Mouse (Mus musculus): ENCODE results near the gene Psmd2. TPM values are rescaled to one million over a fixed set of nuclear protein-coding genes. Genes with fewer than 3 reads are reported as not detected.

The Psmd2 gene
- total and polyA plus RNA-seq, 2 experiments from 2014 or later = 158 to 206 TPM

- TF ChIP-seq CTCF (IDR thresholded peaks at IDR 0.05; ENCODE audit: low read depth) (no peak), EP300 (IDR thresholded peaks at IDR 0.05; ENCODE audit: low read depth) (no peak)
- Histone ChIP-seq H3K4me1 (ENCODE audit: control insufficient read depth, insufficient read depth) (peaks cover 14% of the 10 kb centered on the region; the same call in 1 of the 2 replicates), H3K4me2 (ENCODE audit: low read depth, low read length) (no peak overlapping the region), H3K9me3 (replicated peaks; ENCODE audit: control insufficient read depth, low read length) (no peaks in the 10 kb centered on the region), H3K27ac (ENCODE audit: low read depth) (no peak overlapping the region), H3K36me3 (replicated peaks; ENCODE audit: control insufficient read depth, insufficient read depth, low read length) (peaks cover 24% of the 10 kb centered on the region; the same call in 1 of the 2 replicates), H3K4me3 (ENCODE audit: low read depth, low read length) (no peak overlapping the region), H3K9ac (replicated peaks; ENCODE audit: low read depth, low read length) (no peak overlapping the region), H3K27me3 (ENCODE audit: control insufficient read depth, insufficient read depth, low read length) (no peaks in the 10 kb centered on the region)
- ATAC-seq (ENCODE audit: insufficient read depth, low read depth) (no peak), DNase-seq (ENCODE audit: low spot score) (no peak)
- WGBS = 48% methylated on average over 5 of the region's 5 CpGs
Measured at GRCm38 (mm10) chr16:20700036-20700435, 48.6 kb downstream of the Psmd2 start.

DNA sequence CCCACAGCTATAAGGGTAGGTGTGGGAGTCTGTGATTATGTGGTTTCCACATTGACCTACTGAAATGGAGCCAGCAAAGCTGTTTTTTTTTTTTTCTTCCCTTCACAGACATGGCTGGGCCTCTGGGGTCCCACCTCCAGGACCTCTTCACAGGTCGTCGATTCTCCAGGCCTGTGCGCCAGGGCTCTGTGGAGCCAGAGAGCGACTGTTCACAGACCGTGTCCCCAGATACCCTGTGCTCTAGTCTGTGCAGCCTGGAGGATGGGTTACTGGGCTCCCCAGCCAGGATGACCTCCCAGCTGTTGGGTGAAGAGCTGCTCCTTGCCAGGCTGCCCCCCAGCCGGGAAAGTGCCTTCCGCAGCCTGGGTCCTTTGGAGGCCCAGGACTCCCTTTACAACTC, 49.9 kb downstream of the Psmd2 start:
- peaks cover 24% of the 10 kb centered on the region; the same call in 1 of the 2 replicates for H3K36me3 ChIP-seq (replicated peaks; ENCODE audit: control insufficient read depth, insufficient read depth, low read length)
- DNase-seq (ENCODE audit: low spot score) (no peak), ATAC-seq (ENCODE audit: insufficient read depth, low read depth) (no peak)
- no peak overlapping the region for H3K27ac ChIP-seq (ENCODE audit: low read depth)
- 58% methylated on average over 7 of the region's 7 CpGs for WGBS
- 0 out of 2 replicates have a peak, but pooled peaks cover 3% of the 10 kb centered on the region for H3K4me1 ChIP-seq (ENCODE audit: control insufficient read depth, insufficient read depth)
- no peak overlapping the region for H3K4me2 ChIP-seq (ENCODE audit: low read depth, low read length)
- no peak overlapping the region for H3K4me3 ChIP-seq (ENCODE audit: low read depth, low read length)
- no peaks in the 10 kb centered on the region for H3K27me3 ChIP-seq (ENCODE audit: control insufficient read depth, insufficient read depth, low read length)
- H3K9me3 ChIP-seq (replicated peaks; ENCODE audit: control insufficient read depth, low read length) = no peaks in the 10 kb centered on the region
- H3K9ac ChIP-seq (replicated peaks; ENCODE audit: low read depth, low read length) = no peak overlapping the region
- no peak for TF ChIP-seq CTCF (IDR thresholded peaks at IDR 0.05; ENCODE audit: low read depth)
- no peak for TF ChIP-seq EP300 (IDR thresholded peaks at IDR 0.05; ENCODE audit: low read depth)

DNA sequence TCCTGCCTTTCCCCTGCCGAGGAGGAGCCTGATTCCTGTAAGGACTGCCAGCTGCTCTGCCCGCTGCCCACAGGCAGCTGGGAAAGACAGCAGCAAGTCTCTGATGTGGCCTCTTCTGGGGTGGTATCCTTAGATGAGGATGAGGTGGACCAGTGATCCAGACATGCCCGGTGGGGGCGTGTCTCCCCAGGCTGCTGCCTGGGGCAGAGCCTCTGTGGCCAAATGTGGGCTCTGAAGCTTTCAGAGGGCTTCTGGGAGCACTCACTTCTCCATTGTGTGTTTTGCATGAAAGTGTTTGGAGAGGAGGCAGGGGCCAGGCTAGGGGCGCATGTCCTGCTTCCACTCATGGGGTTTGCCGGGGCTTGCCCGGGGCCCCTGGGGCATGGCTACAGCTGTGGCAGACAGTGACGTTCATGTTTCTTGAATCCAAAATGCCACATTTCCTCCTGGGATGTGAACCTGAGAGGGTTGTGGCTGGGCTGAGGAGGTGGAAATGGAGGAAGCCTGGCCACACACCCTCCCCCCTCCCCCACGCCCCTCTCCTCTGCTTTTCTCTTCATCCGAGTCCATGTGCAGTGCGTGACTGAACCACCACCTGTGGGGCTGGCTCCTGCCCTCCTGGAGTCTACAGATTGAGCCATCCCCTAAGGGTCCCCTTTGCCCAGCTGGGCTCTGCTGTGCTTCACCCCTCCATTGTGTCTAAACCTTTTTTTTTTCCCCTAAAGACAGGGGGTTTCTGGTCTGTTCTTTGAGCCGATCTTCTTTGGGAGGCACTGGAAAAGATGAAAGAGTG, 50.5 kb downstream of the Psmd2 start:
- H3K27ac ChIP-seq (ENCODE audit: low read depth) = no peak overlapping the region
- no peak for TF ChIP-seq EP300 (IDR thresholded peaks at IDR 0.05; ENCODE audit: low read depth)
- TF ChIP-seq CTCF (IDR thresholded peaks at IDR 0.05; ENCODE audit: low read depth) = no peak

DNA sequence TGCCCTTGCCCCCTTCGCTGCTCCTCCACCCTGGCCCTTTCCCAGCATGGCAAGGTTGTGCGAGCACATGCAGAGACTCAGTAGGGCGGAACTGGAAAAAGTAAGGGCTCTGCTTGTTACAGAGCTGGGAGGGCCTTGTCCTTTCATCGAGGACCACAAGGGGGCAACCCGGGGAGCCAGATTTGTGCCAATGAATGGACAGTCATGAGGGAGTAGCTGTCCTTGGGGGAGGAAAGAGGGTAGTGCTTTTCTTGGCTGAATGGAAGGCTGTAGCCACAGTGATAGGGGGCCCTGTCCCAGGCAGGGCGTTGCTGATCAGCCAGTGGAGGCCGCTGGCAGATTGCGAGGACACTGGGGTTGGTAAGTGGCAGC, 51.1 kb downstream of the Psmd2 start:
- TF ChIP-seq CTCF (IDR thresholded peaks at IDR 0.05; ENCODE audit: low read depth) (peak; percentile 71), EP300 (IDR thresholded peaks at IDR 0.05; ENCODE audit: low read depth) (no peak)
- Histone ChIP-seq H3K36me3 (replicated peaks; ENCODE audit: control insufficient read depth, insufficient read depth, low read length) (peaks cover 24% of the 10 kb centered on the region; the same call in 1 of the 2 replicates), H3K9ac (replicated peaks; ENCODE audit: low read depth, low read length) (0 out of 2 replicates have a peak overlapping the region, but pooled peaks have one; percentile 21), H3K27ac (ENCODE audit: low read depth) (no peak overlapping the region), H3K4me2 (ENCODE audit: low read depth, low read length) (no peak overlapping the region), H3K9me3 (replicated peaks; ENCODE audit: control insufficient read depth, low read length) (no peaks in the 10 kb centered on the region), H3K4me3 (ENCODE audit: low read depth, low read length) (no peak overlapping the region), H3K4me1 (ENCODE audit: control insufficient read depth, insufficient read depth) (0 out of 2 replicates have a peak, but pooled peaks cover 3% of the 10 kb centered on the region), H3K27me3 (ENCODE audit: control insufficient read depth, insufficient read depth, low read length) (no peaks in the 10 kb centered on the region)
- DNase-seq (ENCODE audit: low spot score) = peak; percentile 90
- ATAC-seq (ENCODE audit: insufficient read depth, low read depth) = peak; percentile 79
- WGBS = 12% methylated on average over 8 of the region's 8 CpGs

More for the DNA sequence above, 50.5 kb downstream of the Psmd2 start:
- ATAC-seq (ENCODE audit: insufficient read depth, low read depth) (peak; percentile 6; the same call in 1 of the 2 replicates), DNase-seq (ENCODE audit: low spot score) (no peak)
- Histone ChIP-seq H3K9ac (replicated peaks; ENCODE audit: low read depth, low read length) (0 out of 2 replicates have a peak overlapping the region, but pooled peaks have one; percentile 21), H3K4me3 (ENCODE audit: low read depth, low read length) (no peak overlapping the region), H3K9me3 (replicated peaks; ENCODE audit: control insufficient read depth, low read length) (no peaks in the 10 kb centered on the region), H3K36me3 (replicated peaks; ENCODE audit: control insufficient read depth, insufficient read depth, low read length) (peaks cover 24% of the 10 kb centered on the region; the same call in 1 of the 2 replicates), H3K4me1 (ENCODE audit: control insufficient read depth, insufficient read depth) (0 out of 2 replicates have a peak, but pooled peaks cover 3% of the 10 kb centered on the region), H3K4me2 (ENCODE audit: low read depth, low read length) (no peak overlapping the region), H3K27me3 (ENCODE audit: control insufficient read depth, insufficient read depth, low read length) (no peaks in the 10 kb centered on the region)
- 50% methylated on average over 12 of the region's 12 CpGs for WGBS

DNA sequence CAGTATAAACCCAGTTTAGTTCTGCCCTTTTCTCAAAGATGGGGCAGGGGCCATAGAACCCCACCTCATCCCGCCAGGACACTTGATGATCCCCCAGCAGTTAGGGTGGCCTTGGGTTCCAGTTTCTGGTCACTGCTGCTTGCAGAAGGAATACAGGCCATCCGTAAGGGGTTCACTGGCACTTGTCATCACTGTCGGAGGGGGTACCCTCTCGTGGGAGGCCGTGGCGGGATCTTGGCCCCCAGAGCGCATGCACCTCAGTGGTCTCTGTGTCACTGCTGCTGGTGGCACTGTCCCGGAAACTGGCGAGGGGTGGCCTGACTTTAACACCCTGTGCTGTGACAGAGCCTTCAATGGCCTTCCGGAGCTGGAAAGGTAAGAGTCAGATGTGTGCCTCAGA, 51.6 kb downstream of the Psmd2 start:
- TF ChIP-seq EP300 (IDR thresholded peaks at IDR 0.05; ENCODE audit: low read depth) = no peak
- TF ChIP-seq CTCF (IDR thresholded peaks at IDR 0.05; ENCODE audit: low read depth) = no peak
- no peaks in the 10 kb centered on the region for H3K9me3 ChIP-seq (replicated peaks; ENCODE audit: control insufficient read depth, low read length)
- ATAC-seq (ENCODE audit: insufficient read depth, low read depth) (no peak), DNase-seq (ENCODE audit: low spot score) (no peak)
- WGBS = 92% methylated on average over 10 of the region's 10 CpGs
- no peak overlapping the region for H3K27ac ChIP-seq (ENCODE audit: low read depth)
- H3K4me2 ChIP-seq (ENCODE audit: low read depth, low read length) = no peak overlapping the region
- no peak overlapping the region for H3K9ac ChIP-seq (replicated peaks; ENCODE audit: low read depth, low read length)
- H3K4me1 ChIP-seq (ENCODE audit: control insufficient read depth, insufficient read depth) = 0 out of 2 replicates have a peak, but pooled peaks cover 3% of the 10 kb centered on the region
- no peaks in the 10 kb centered on the region for H3K27me3 ChIP-seq (ENCODE audit: control insufficient read depth, insufficient read depth, low read length)
- peaks cover 24% of the 10 kb centered on the region; the same call in 1 of the 2 replicates for H3K36me3 ChIP-seq (replicated peaks; ENCODE audit: control insufficient read depth, insufficient read depth, low read length)
- H3K4me3 ChIP-seq (ENCODE audit: low read depth, low read length) = no peak overlapping the region

Measured in heart, postnatal 0 days (tissue).